Mouse (Mus musculus): Measurements from ENCODE around the gene Zan. TPM values are rescaled to one million over a fixed set of nuclear protein-coding genes. Genes with fewer than 3 reads are reported as not detected.

The Zan gene
- 0.17 and 0.28 TPM in 2 replicates for polyA plus RNA-seq (2016; fragmentation: Nextera tagmentation; extraction: Ambion mirVana)

DNA sequence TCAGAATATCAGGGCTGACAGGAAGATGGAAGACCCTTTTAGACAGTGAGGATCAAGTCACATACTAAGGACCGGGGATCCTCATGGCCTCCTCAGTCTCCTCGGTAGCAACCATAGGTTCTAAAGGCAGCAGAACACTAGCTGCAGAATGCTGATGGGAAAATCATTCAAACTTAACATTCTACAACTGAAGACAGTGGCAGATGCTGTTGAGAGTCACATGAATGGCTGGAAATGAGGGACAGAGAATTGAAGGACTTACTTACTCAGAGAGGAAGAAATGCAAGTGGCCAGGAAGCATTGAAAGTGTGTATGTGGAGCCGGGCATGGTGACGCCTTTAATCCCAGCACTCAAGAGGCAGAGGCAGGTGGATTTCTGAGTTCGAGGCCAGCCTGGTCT is at the start of gene Zan:
Gene Zan (minus strand): TSS at position 101 of the 400 bp plus-strand sequence.
- no peak within 1 kb of the TSS for H3K4me3 ChIP-seq
- no peak within 1 kb of the TSS for H3K4me2 ChIP-seq (replicated peaks)
- 0 out of 2 replicates have a peak, but pooled peaks cover 2% of the 10 kb centered on the region for H3K4me1 ChIP-seq
- H3K9ac ChIP-seq: no peak within 1 kb of the TSS
- ATAC-seq (ENCODE audit: insufficient number of reproducible peaks, insufficient read depth, low FRiP score, low TSS enrichment): no peak
- no peak within 1 kb of the TSS for H3K27ac ChIP-seq
- no peaks in the 10 kb centered on the region for H3K9me3 ChIP-seq
- H3K36me3 ChIP-seq: no peaks in the 10 kb centered on the region
- H3K27me3 ChIP-seq: no peaks in the 10 kb centered on the region
- 82% methylated on average over 5 of the region's 5 CpGs for WGBS

DNA sequence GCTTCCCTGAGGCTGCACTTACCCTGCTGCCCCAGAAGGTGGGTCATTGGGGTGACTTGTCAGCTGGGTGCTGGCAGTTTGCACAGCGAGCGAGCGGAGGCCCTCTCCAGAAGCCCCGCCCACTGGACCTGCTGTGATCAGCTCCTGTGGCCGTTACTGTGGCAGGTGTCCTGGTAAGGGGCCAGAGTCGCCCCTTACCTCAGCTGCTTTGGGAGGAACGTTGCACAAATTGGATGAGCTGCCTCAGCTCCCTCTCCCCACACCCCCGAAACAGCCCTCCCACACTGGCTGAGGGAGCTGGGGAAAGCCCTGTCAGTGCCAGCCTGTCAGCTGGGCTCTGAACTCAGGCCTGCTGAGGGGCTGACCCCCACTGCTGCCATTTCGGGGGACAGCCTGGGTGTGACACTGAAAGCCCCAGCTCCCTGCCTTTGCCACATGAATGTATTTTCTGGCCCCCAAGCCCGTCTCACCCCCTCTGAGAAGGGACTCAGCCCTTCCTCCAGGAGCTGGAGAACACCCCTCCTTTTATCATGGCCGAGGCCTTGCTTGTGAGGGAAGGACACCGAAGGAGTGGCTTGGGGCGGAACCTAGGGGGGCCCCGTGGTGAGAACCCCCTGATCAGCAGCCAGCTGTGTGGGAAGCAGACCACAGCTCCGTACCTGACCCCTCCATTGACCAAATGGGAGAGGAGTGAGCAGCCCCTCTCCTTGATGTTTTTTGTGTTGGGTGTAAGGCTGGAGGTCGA is 49.5 kb upstream of the Zan start:
- Histone ChIP-seq H3K4me1 (peaks cover 12% of the 10 kb centered on the region), H3K27ac (no peak overlapping the region), H3K4me2 (replicated peaks) (no peak overlapping the region), H3K36me3 (peaks cover 87% of the 10 kb centered on the region), H3K9ac (no peak overlapping the region), H3K4me3 (no peak overlapping the region), H3K27me3 (no peaks in the 10 kb centered on the region), H3K9me3 (no peaks in the 10 kb centered on the region)
- 63% methylated on average over 16 of the region's 16 CpGs for WGBS
- ATAC-seq (ENCODE audit: insufficient number of reproducible peaks, insufficient read depth, low FRiP score, low TSS enrichment): no peak

DNA sequence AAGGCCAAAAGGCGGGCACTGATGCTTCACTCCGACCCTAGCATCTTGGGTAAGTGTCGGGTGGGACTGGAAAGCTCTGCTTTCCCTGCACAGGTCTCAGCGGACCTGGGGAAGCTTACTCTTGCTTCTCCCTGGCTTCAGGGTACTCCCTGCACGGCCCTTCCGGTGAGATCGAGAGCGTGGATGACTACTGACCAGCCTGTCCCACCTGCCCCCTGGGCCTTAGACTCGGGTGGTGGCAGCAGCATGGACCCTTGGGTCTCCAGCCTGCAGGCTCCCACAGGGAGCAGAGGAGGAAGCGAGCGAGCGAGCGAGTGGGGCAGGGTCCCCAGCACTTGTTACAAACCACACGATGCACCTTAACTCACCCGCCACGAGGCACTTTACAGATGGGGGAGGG is 48.6 kb upstream of the Zan start:
- Histone ChIP-seq H3K9me3 (no peaks in the 10 kb centered on the region), H3K4me3 (no peak overlapping the region), H3K4me1 (peaks cover 10% of the 10 kb centered on the region), H3K4me2 (replicated peaks) (no peak overlapping the region), H3K27ac (peak overlapping the region; percentile 37), H3K9ac (no peak overlapping the region), H3K27me3 (no peaks in the 10 kb centered on the region), H3K36me3 (peaks cover 95% of the 10 kb centered on the region)
- no peak for ATAC-seq (ENCODE audit: insufficient number of reproducible peaks, insufficient read depth, low FRiP score, low TSS enrichment)
- WGBS: 78% methylated on average over 16 of the region's 16 CpGs

DNA sequence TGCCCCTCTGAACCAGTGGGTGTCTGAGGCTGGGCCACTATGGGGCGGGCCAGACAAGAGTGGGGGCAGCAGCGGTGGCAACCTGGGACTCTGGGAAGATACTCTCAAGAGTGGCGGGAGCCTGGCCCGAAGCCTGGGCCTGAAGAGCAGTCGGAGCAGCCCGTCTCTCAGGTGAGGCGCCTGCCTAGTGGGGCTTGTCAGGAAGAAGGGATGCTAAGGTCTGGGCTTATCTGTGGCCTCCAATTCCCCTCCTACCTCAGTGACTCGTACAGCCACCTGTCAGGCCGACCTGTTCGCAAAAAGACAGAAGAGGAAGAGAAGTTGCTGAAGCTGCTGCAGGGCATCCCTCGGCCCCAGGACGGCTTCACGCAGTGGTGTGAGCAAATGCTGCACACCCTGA is 47.8 kb upstream of the Zan start:
- ATAC-seq (ENCODE audit: insufficient number of reproducible peaks, insufficient read depth, low FRiP score, low TSS enrichment): no peak
- H3K4me2 ChIP-seq (replicated peaks): no peak overlapping the region
- 84% methylated on average over 13 of the region's 13 CpGs for WGBS
- H3K27me3 ChIP-seq: no peaks in the 10 kb centered on the region
- peaks cover 98% of the 10 kb centered on the region for H3K36me3 ChIP-seq
- no peak overlapping the region for H3K4me3 ChIP-seq
- no peak overlapping the region for H3K9ac ChIP-seq
- H3K27ac ChIP-seq: peak overlapping the region; percentile 37; the same call in 1 of the 2 replicates
- H3K4me1 ChIP-seq: peaks cover 2% of the 10 kb centered on the region
- no peaks in the 10 kb centered on the region for H3K9me3 ChIP-seq

DNA sequence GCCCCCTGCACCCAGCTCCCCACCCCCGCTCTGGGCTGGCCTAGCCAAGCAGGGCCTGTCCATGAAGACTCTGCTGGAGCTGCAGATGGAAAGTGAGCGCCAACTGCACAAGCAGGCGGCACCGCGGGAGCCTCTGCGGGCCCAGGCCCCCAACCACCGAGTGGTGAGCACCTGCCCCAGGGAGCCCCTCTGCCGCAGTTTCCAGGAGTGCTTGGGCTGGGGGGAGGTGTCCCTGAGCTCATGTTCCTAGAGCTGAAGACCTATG is 47.3 kb upstream of the Zan start:
- Histone ChIP-seq H3K27ac (no peak overlapping the region), H3K4me1 (no peaks in the 10 kb centered on the region)

DNA sequence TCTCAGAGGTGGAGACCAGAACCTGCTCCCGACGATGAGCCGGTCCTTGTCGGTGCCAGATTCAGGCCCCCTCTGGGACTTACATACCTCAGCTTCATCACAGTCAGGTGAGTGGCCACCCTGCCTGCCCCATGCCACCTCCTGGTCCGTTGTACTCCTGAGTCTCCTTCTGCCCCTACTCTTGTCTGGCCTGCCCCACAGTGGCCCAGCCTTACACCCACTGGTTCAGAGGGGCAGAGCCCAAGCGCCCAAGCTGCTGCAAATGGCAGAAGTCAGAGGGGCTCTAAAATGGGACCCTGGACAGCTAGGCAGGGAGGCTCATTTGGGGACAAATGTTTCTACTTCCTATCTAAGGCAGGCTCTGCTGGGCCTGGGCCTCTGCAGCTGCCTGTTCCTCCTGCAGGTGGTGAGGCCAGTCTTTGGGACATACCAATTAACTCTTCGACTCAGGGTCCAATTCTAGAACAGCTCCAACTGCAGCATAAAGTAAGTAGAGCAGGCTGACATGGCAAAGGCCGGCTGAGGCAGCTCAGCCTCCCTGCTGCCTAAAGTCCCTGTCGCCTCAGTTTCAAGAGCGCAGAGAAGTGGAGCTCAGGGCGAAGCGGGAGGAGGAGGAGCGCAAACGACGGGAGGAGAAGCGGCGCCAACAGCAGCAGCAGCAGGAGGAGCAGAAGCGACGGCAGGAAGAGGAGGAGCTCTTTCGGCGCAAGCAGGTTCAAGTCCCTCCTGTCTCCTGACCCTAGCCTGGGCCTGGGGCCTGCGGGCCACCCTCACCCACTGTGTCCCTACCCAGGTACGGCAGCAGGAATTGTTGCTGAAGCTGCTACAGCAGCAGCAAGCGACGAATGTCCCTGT is 46.8 kb upstream of the Zan start:
- H3K36me3 ChIP-seq: peaks cover 98% of the 10 kb centered on the region
- H3K4me2 ChIP-seq (replicated peaks): no peak overlapping the region
- no peaks in the 10 kb centered on the region for H3K9me3 ChIP-seq
- no peak overlapping the region for H3K9ac ChIP-seq
- H3K27me3 ChIP-seq: no peaks in the 10 kb centered on the region
- WGBS: 87% methylated on average over 25 of the region's 25 CpGs
- no peak overlapping the region for H3K27ac ChIP-seq
- no peak overlapping the region for H3K4me3 ChIP-seq
- no peaks in the 10 kb centered on the region for H3K4me1 ChIP-seq
- ATAC-seq (ENCODE audit: insufficient number of reproducible peaks, insufficient read depth, low FRiP score, low TSS enrichment): no peak

More for the DNA sequence above, 47.3 kb upstream of the Zan start:
- Histone ChIP-seq H3K4me2 (replicated peaks) (no peak overlapping the region), H3K9me3 (no peaks in the 10 kb centered on the region), H3K27me3 (no peaks in the 10 kb centered on the region), H3K9ac (no peak overlapping the region), H3K36me3 (peaks cover 98% of the 10 kb centered on the region), H3K4me3 (no peak overlapping the region)
- ATAC-seq (ENCODE audit: insufficient number of reproducible peaks, insufficient read depth, low FRiP score, low TSS enrichment): no peak
- WGBS: 94% methylated on average over 7 of the region's 8 CpGs

DNA sequence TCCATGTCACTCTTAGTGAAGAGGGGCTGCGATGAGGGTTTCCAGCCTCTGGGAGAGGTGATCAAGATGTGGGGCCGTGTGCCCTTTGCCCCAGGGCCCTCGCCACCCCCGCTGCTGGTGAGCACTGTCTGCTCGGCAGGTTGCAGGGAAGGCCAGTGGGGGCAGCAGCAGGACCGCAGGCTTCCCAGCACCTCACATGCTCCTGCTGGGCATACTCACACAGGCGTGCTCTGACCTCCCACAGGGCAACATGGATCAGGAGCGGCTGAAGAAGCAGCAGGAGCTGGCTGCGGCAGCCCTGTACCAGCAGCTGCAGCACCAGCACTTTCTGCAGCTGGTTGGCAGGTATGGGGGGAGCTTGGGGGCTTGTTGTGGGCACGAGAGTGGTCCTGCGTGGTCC is 45.8 kb upstream of the Zan start:
- no peak overlapping the region for H3K9ac ChIP-seq
- H3K4me3 ChIP-seq: no peak overlapping the region
- no peak overlapping the region for H3K4me2 ChIP-seq (replicated peaks)
- no peak for ATAC-seq (ENCODE audit: insufficient number of reproducible peaks, insufficient read depth, low FRiP score, low TSS enrichment)
- H3K4me1 ChIP-seq: no peaks in the 10 kb centered on the region
- WGBS: 73% methylated on average over 11 of the region's 11 CpGs
- H3K36me3 ChIP-seq: peaks cover 96% of the 10 kb centered on the region
- no peaks in the 10 kb centered on the region for H3K27me3 ChIP-seq
- no peaks in the 10 kb centered on the region for H3K9me3 ChIP-seq
- H3K27ac ChIP-seq: no peak overlapping the region

DNA sequence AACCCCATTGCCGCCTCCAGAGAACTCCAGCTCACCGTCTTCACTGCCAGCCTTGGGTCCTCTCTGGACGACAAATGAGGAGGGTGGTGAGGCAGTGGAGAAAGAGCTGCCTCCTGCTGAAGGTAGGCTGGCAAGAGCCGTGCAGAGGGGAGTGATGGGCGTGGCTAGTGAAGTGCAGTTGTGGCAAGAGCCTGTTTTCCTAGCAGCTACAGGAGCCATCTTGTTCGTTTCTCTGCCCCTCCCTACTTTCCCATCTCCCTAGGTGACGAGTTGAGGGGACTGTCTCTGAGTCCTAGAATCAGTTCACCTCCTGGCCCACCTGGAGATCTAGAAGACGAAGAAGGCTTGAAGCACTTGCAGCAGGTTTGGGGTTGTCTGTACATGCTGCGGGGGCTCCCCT is 45.0 kb upstream of the Zan start:
- no peak overlapping the region for H3K9ac ChIP-seq
- H3K4me1 ChIP-seq: no peaks in the 10 kb centered on the region
- ATAC-seq (ENCODE audit: insufficient number of reproducible peaks, insufficient read depth, low FRiP score, low TSS enrichment): no peak
- no peak overlapping the region for H3K27ac ChIP-seq
- H3K27me3 ChIP-seq: no peaks in the 10 kb centered on the region
- no peaks in the 10 kb centered on the region for H3K9me3 ChIP-seq
- H3K4me2 ChIP-seq (replicated peaks): no peak overlapping the region
- 78% methylated on average over 9 of the region's 9 CpGs for WGBS
- H3K4me3 ChIP-seq: no peak overlapping the region
- peaks cover 95% of the 10 kb centered on the region for H3K36me3 ChIP-seq

DNA sequence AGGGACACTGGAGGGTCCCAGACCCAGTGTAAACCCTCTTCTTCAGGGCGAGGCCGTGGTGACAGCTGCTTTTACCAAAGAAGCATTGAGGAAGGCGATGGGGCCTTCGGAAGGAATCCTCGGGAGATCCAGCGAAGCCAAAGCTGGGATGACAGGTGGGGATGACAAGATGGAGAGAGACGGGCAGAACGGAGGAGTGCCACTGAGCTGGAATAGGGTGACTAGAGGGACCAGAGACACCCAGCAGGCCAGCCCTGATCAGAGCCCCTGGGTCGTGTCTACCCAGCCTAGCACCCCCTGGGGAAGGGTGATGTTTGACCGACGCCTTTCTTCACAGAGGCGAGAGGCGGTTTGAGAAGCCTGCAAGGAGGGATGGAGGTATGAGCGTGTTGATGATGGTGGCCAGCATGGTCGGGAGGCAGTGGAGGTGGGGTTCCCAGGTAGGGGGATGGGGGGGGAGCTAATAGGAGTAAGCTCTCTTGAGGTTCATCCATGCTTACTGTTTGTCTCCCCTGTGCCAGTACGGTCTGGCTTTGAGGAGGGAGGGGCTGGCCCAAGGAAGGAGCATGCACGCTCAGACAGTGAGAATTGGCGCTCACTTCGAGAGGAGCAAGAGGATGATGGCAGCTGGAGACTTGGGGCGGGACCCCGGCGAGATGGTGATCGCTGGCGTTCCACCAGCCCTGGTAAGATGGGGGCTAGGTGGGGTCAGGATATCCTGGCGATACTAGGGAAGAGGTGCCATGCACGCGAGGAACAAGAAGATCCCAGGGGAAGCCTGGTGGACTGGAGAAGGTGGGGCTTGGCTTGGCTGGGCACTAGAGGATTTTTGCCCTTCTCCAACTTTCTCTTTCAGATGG is 43.1 kb upstream of the Zan start:
- H3K36me3 ChIP-seq: peaks cover 77% of the 10 kb centered on the region
- ATAC-seq (ENCODE audit: insufficient number of reproducible peaks, insufficient read depth, low FRiP score, low TSS enrichment): no peak

DNA sequence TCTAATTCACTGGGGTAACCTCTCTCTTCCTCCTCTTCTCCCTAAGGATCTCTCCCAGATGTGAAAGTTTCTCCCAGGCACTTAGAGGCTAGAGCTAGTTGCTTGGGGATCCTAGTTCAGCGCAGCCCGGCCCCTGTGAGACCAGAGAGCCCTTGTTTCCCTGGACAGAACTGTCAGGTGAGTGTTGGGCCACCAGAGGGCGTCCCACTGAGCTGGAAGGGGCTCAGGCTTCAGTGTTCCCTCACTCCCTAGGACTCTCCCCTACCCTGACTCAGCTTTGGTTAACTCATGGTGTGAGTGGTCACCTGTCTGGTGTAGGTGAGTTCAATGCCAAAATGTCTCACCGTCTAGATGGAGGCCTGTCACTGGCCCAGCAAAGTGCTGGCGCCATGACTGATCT is 41.6 kb upstream of the Zan start, which contains the start of gene Gigyf1:
Gene Gigyf1 (plus strand): TSS at position 113 of the 400 bp plus-strand sequence.
- H3K4me3 ChIP-seq: no peak within 1 kb of the TSS
- no peak for ATAC-seq (ENCODE audit: insufficient number of reproducible peaks, insufficient read depth, low FRiP score, low TSS enrichment)
- no peak within 1 kb of the TSS for H3K27ac ChIP-seq
- no peak within 1 kb of the TSS for H3K9ac ChIP-seq
- H3K36me3 ChIP-seq: peaks cover 70% of the 10 kb centered on the region
- 73% methylated on average over 5 of the region's 5 CpGs for WGBS
- H3K27me3 ChIP-seq: no peaks in the 10 kb centered on the region
- H3K4me2 ChIP-seq (replicated peaks): no peak within 1 kb of the TSS
- H3K4me1 ChIP-seq: peaks cover 19% of the 10 kb centered on the region; the same call in 1 of the 2 replicates
- no peaks in the 10 kb centered on the region for H3K9me3 ChIP-seq

More for the DNA sequence above, 43.1 kb upstream of the Zan start:
- Histone ChIP-seq H3K9ac (no peak overlapping the region), H3K9me3 (no peaks in the 10 kb centered on the region), H3K27ac (no peak overlapping the region), H3K27me3 (no peaks in the 10 kb centered on the region), H3K4me3 (no peak overlapping the region), H3K4me2 (replicated peaks) (no peak overlapping the region), H3K4me1 (peaks cover 6% of the 10 kb centered on the region; the same call in 1 of the 2 replicates)
- 90% methylated on average over 27 of the region's 27 CpGs for WGBS

DNA sequence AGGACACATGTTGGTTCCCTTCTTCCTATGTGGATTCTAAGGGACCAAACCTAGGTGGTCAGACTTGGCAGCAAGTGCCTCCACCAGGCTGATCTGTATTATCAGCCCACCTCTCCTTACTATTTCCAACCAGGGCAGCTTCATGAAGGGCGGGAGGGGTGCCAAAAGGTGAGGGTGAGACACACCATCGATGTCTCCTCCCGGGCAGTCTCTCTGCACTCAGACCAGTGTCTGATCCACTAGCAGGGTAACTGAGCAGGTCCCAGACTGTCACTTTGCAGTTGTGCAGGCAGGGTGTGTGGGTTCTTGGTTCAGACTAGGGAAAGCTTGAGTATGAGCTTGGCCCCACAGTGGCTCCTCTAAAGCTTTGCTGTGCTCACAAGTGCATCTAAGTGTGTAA is 37.9 kb upstream of the Zan start:
- no peaks in the 10 kb centered on the region for H3K27me3 ChIP-seq
- H3K27ac ChIP-seq: 0 out of 2 replicates have a peak overlapping the region, but pooled peaks have one; percentile 11
- peaks cover 43% of the 10 kb centered on the region for H3K4me1 ChIP-seq
- 92% methylated on average over 3 of the region's 3 CpGs for WGBS
- H3K9ac ChIP-seq: peak overlapping the region; percentile 42; the same call in 1 of the 2 replicates
- no peak overlapping the region for H3K4me2 ChIP-seq (replicated peaks)
- no peak for ATAC-seq (ENCODE audit: insufficient number of reproducible peaks, insufficient read depth, low FRiP score, low TSS enrichment)
- no peaks in the 10 kb centered on the region for H3K9me3 ChIP-seq
- H3K36me3 ChIP-seq: peaks cover 33% of the 10 kb centered on the region
- no peak overlapping the region for H3K4me3 ChIP-seq
